Mouse (Mus musculus): ENCODE data around the gene Lbh. TPM values are rescaled to one million over a fixed set of nuclear protein-coding genes. Genes with fewer than 3 reads are reported as not detected.

The Lbh gene
- polyA plus RNA-seq, 1 experiment from 2014 or later = 4.2 TPM

GRCm38 (mm10) chr17:72918571-72919541 is 751 bp downstream of the Lbh start:
- H3K36me3 ChIP-seq (ENCODE audit: control insufficient read depth, insufficient read depth, low read length) = no peaks in the 10 kb centered on the region
- H3K9me3 ChIP-seq (replicated peaks; ENCODE audit: control insufficient read depth, low read length) = no peaks in the 10 kb centered on the region
- ATAC-seq (ENCODE audit: insufficient read depth, low FRiP score) = peak; percentile 19
- peak overlapping the region; percentile 90 for H3K27ac ChIP-seq (ENCODE audit: low read length)
- peak overlapping the region; percentile 98 for H3K4me2 ChIP-seq (ENCODE audit: low read depth, low read length)
- peak overlapping the region; percentile 85 for H3K4me3 ChIP-seq (replicated peaks; ENCODE audit: low read length)
- WGBS = under 1% methylated on average over 54 of the region's 54 CpGs
- H3K27me3 ChIP-seq (ENCODE audit: control insufficient read depth, insufficient read depth, low read length) = peaks cover 4% of the 10 kb centered on the region; the same call in 1 of the 2 replicates
- peak overlapping the region; percentile 83 for H3K9ac ChIP-seq (ENCODE audit: low read length)
- peaks cover 21% of the 10 kb centered on the region for H3K4me1 ChIP-seq (ENCODE audit: control insufficient read depth, insufficient read depth, low read length)

GRCm38 (mm10) chr17:72919641-72920040 is 1.5 kb downstream of the Lbh start:
- Histone ChIP-seq H3K4me3 (replicated peaks; ENCODE audit: low read length) (peak overlapping the region; percentile 85), H3K4me1 (ENCODE audit: control insufficient read depth, insufficient read depth, low read length) (peaks cover 21% of the 10 kb centered on the region), H3K9me3 (replicated peaks; ENCODE audit: control insufficient read depth, low read length) (no peaks in the 10 kb centered on the region), H3K27me3 (ENCODE audit: control insufficient read depth, insufficient read depth, low read length) (peaks cover 4% of the 10 kb centered on the region; the same call in 1 of the 2 replicates), H3K36me3 (ENCODE audit: control insufficient read depth, insufficient read depth, low read length) (no peaks in the 10 kb centered on the region), H3K27ac (ENCODE audit: low read length) (peak overlapping the region; percentile 90), H3K4me2 (ENCODE audit: low read depth, low read length) (peak overlapping the region; percentile 98), H3K9ac (ENCODE audit: low read length) (peak overlapping the region; percentile 83)
- ATAC-seq (ENCODE audit: insufficient read depth, low FRiP score) = no peak
- WGBS = 19% methylated on average over 3 of the region's 3 CpGs

GRCm38 (mm10) chr17:72920430-72920829 is 2.3 kb downstream of the Lbh start:
- WGBS = 20% methylated on average over 2 of the region's 2 CpGs
- Histone ChIP-seq H3K27me3 (ENCODE audit: control insufficient read depth, insufficient read depth, low read length) (peaks cover 4% of the 10 kb centered on the region; the same call in 1 of the 2 replicates), H3K9ac (ENCODE audit: low read length) (peak overlapping the region; percentile 55), H3K9me3 (replicated peaks; ENCODE audit: control insufficient read depth, low read length) (no peaks in the 10 kb centered on the region), H3K4me2 (ENCODE audit: low read depth, low read length) (peak overlapping the region; percentile 98), H3K27ac (ENCODE audit: low read length) (no peak overlapping the region), H3K4me1 (ENCODE audit: control insufficient read depth, insufficient read depth, low read length) (peaks cover 24% of the 10 kb centered on the region), H3K4me3 (replicated peaks; ENCODE audit: low read length) (peak overlapping the region; percentile 85), H3K36me3 (ENCODE audit: control insufficient read depth, insufficient read depth, low read length) (no peaks in the 10 kb centered on the region)
- ATAC-seq (ENCODE audit: insufficient read depth, low FRiP score) = no peak

- H3K9ac ChIP-seq (ENCODE audit: low read length) = peak overlapping the region; percentile 55
- WGBS = 50% methylated on average over 9 of the region's 9 CpGs
These were observed 2.9 kb downstream of the Lbh start for GRCm38 (mm10) chr17:72920971-72921370.

GRCm38 (mm10) chr17:72922206-72922605 is 4.1 kb downstream of the Lbh start:
- no peaks in the 10 kb centered on the region for H3K27me3 ChIP-seq (ENCODE audit: control insufficient read depth, insufficient read depth, low read length)
- 0 out of 2 replicates have a peak, but pooled peaks cover 6% of the 10 kb centered on the region for H3K36me3 ChIP-seq (ENCODE audit: control insufficient read depth, insufficient read depth, low read length)
- no peak overlapping the region; the same call in 1 of the 2 replicates for H3K9ac ChIP-seq (ENCODE audit: low read length)
- H3K4me2 ChIP-seq (ENCODE audit: low read depth, low read length) = peak overlapping the region; percentile 98
- H3K4me3 ChIP-seq (replicated peaks; ENCODE audit: low read length) = peak overlapping the region; percentile 15
- no peaks in the 10 kb centered on the region for H3K9me3 ChIP-seq (replicated peaks; ENCODE audit: control insufficient read depth, low read length)
- no peak for ATAC-seq (ENCODE audit: insufficient read depth, low FRiP score)
- WGBS = 65% methylated on average over 5 of the region's 5 CpGs
- H3K27ac ChIP-seq (ENCODE audit: low read length) = no peak overlapping the region
- H3K4me1 ChIP-seq (ENCODE audit: control insufficient read depth, insufficient read depth, low read length) = peaks cover 28% of the 10 kb centered on the region

More at GRCm38 (mm10) chr17:72920971-72921370, 2.9 kb downstream of the Lbh start:
- Histone ChIP-seq H3K4me3 (replicated peaks; ENCODE audit: low read length) (peak overlapping the region; percentile 85), H3K36me3 (ENCODE audit: control insufficient read depth, insufficient read depth, low read length) (0 out of 2 replicates have a peak, but pooled peaks cover under 1% of the 10 kb centered on the region), H3K27ac (ENCODE audit: low read length) (no peak overlapping the region), H3K4me1 (ENCODE audit: control insufficient read depth, insufficient read depth, low read length) (peaks cover 30% of the 10 kb centered on the region), H3K9me3 (replicated peaks; ENCODE audit: control insufficient read depth, low read length) (no peaks in the 10 kb centered on the region), H3K27me3 (ENCODE audit: control insufficient read depth, insufficient read depth, low read length) (peaks cover 4% of the 10 kb centered on the region; the same call in 1 of the 2 replicates), H3K4me2 (ENCODE audit: low read depth, low read length) (peak overlapping the region; percentile 98)
- ATAC-seq (ENCODE audit: insufficient read depth, low FRiP score) = no peak

- no peak overlapping the region for H3K4me2 ChIP-seq (ENCODE audit: low read depth, low read length)
These were observed 5.2 kb downstream of the Lbh start for GRCm38 (mm10) chr17:72923283-72923682.

GRCm38 (mm10) chr17:72924295-72924694 is 6.2 kb downstream of the Lbh start:
- no peaks in the 10 kb centered on the region for H3K27me3 ChIP-seq (ENCODE audit: control insufficient read depth, insufficient read depth, low read length)
- no peak overlapping the region for H3K9ac ChIP-seq (ENCODE audit: low read length)
- no peak overlapping the region for H3K4me2 ChIP-seq (ENCODE audit: low read depth, low read length)
- H3K36me3 ChIP-seq (ENCODE audit: control insufficient read depth, insufficient read depth, low read length) = 0 out of 2 replicates have a peak, but pooled peaks cover 6% of the 10 kb centered on the region
- no peaks in the 10 kb centered on the region for H3K9me3 ChIP-seq (replicated peaks; ENCODE audit: control insufficient read depth, low read length)
- no peak for ATAC-seq (ENCODE audit: insufficient read depth, low FRiP score)
- no peak overlapping the region for H3K27ac ChIP-seq (ENCODE audit: low read length)
- no peak overlapping the region for H3K4me3 ChIP-seq (replicated peaks; ENCODE audit: low read length)
- WGBS = 67% methylated on average over 8 of the region's 8 CpGs
- H3K4me1 ChIP-seq (ENCODE audit: control insufficient read depth, insufficient read depth, low read length) = peaks cover 28% of the 10 kb centered on the region

More at GRCm38 (mm10) chr17:72923283-72923682, 5.2 kb downstream of the Lbh start:
- H3K4me1 ChIP-seq (ENCODE audit: control insufficient read depth, insufficient read depth, low read length) = peaks cover 28% of the 10 kb centered on the region
- 0 out of 2 replicates have a peak, but pooled peaks cover 6% of the 10 kb centered on the region for H3K36me3 ChIP-seq (ENCODE audit: control insufficient read depth, insufficient read depth, low read length)
- no peak overlapping the region for H3K27ac ChIP-seq (ENCODE audit: low read length)
- no peak for ATAC-seq (ENCODE audit: insufficient read depth, low FRiP score)
- H3K27me3 ChIP-seq (ENCODE audit: control insufficient read depth, insufficient read depth, low read length) = no peaks in the 10 kb centered on the region
- 86% methylated on average over 4 of the region's 4 CpGs for WGBS
- no peaks in the 10 kb centered on the region for H3K9me3 ChIP-seq (replicated peaks; ENCODE audit: control insufficient read depth, low read length)
- H3K9ac ChIP-seq (ENCODE audit: low read length) = no peak overlapping the region
- no peak overlapping the region for H3K4me3 ChIP-seq (replicated peaks; ENCODE audit: low read length)

- Histone ChIP-seq H3K4me3 (replicated peaks; ENCODE audit: low read length) (no peak overlapping the region), H3K27me3 (ENCODE audit: control insufficient read depth, insufficient read depth, low read length) (no peaks in the 10 kb centered on the region), H3K4me2 (ENCODE audit: low read depth, low read length) (no peak overlapping the region), H3K9me3 (replicated peaks; ENCODE audit: control insufficient read depth, low read length) (no peaks in the 10 kb centered on the region), H3K36me3 (ENCODE audit: control insufficient read depth, insufficient read depth, low read length) (0 out of 2 replicates have a peak, but pooled peaks cover 6% of the 10 kb centered on the region), H3K9ac (ENCODE audit: low read length) (no peak overlapping the region), H3K4me1 (ENCODE audit: control insufficient read depth, insufficient read depth, low read length) (peaks cover 23% of the 10 kb centered on the region), H3K27ac (ENCODE audit: low read length) (0 out of 2 replicates have a peak overlapping the region, but pooled peaks have one; percentile 4)
- ATAC-seq (ENCODE audit: insufficient read depth, low FRiP score) = no peak
- WGBS = 85% methylated on average over 6 of the region's 6 CpGs
These were observed 7.0 kb downstream of the Lbh start for GRCm38 (mm10) chr17:72925111-72925510.

Measured in stomach, embryonic 16.5 days (tissue).